Mouse (Mus musculus) liver (tissue): ENCODE measurements around the gene Ptpn12.
"Not testable (repeated sequence)": the region's sequence is repeated elsewhere in the genome, so short reads cannot be mapped to it uniquely, and the experiment has no call there.

ENCODE experiments used
- DNase-seq: peaks from one replicate; pipeline ENCODE4 v3.0.0-alpha.2; 2020; ENCODE audit warnings: mixed read lengths

Gene Ptpn12

GRCm38 (mm10) chr5:20950855-20951650 lies 104.7 kb downstream of the Ptpn12 start:
- DNase-seq = peak; percentile 77

- peak; percentile 47 for DNase-seq
Observed at GRCm38 (mm10) chr5:20950516-20950854, 105.2 kb downstream of the Ptpn12 start.

GRCm38 (mm10) chr5:20950093-20950492 lies 105.6 kb downstream of the Ptpn12 start:
- DNase-seq = no peak

- DNase-seq = no peak
Observed at GRCm38 (mm10) chr5:20946906-20947305, 108.8 kb downstream of the Ptpn12 start.

- DNase-seq = no peak
Observed at GRCm38 (mm10) chr5:20944961-20945748, 110.6 kb downstream of the Ptpn12 start.

- DNase-seq = not testable (repeated sequence)
Observed at GRCm38 (mm10) chr5:20943791-20944190, 111.9 kb downstream of the Ptpn12 start.

- peak; percentile 55 for DNase-seq
Observed at GRCm38 (mm10) chr5:20942523-20942922, 113.2 kb downstream of the Ptpn12 start.

- DNase-seq = peak; percentile 78
Observed at GRCm38 (mm10) chr5:20941205-20941604, 114.5 kb downstream of the Ptpn12 start.

GRCm38 (mm10) chr5:20940696-20941095 lies 115.0 kb downstream of the Ptpn12 start:
- no peak for DNase-seq

- no peak for DNase-seq
Observed at GRCm38 (mm10) chr5:20940040-20940571, 115.6 kb downstream of the Ptpn12 start.

GRCm38 (mm10) chr5:20938523-20938922 lies 117.2 kb downstream of the Ptpn12 start:
- DNase-seq = no peak
